Mouse (Mus musculus) lung, embryonic 16.5 days (tissue): ENCODE results near the gene Dsp. TPM values are rescaled to one million over a fixed set of nuclear protein-coding genes. Genes with fewer than 3 reads are reported as not detected.

Experiments
- ATAC-seq: fragments of 200-750 bp; cut with Nextera tagmentation; 2 replicates; pipeline ENCODE4 v1.8.0; 2017; ENCODE audit warnings: low read depth, mild to moderate bottlenecking, moderate library complexity
- H3K27ac ChIP-seq: fragments of 300-500 bp; sonication (generic); 2 replicates; pipeline ENCODE4 v1.5.1; 2014; ENCODE audit warnings: mild to moderate bottlenecking, control low read depth, low read length
- H3K27me3 ChIP-seq: fragments of 300-500 bp; sonication (generic); 2 replicates; pipeline ENCODE4 v1.6.1; 2014; ENCODE audit warnings: low read depth, low read length, mixed read lengths; ENCODE audit not compliant: control insufficient read depth, insufficient read depth
- H3K36me3 ChIP-seq: fragments of 300-500 bp; sonication (generic); 2 replicates; pipeline ENCODE4 v1.6.1; 2014; ENCODE audit warnings: low read length; ENCODE audit not compliant: control insufficient read depth, insufficient read depth
- H3K4me1 ChIP-seq: fragments of 300-500 bp; sonication (generic); replicated peaks from 2 replicates; pipeline ENCODE4 v1.6.1; 2014; ENCODE audit warnings: low read length, mixed read lengths; ENCODE audit not compliant: control insufficient read depth, insufficient read depth
- H3K4me2 ChIP-seq: fragments of 300-500 bp; sonication (generic); 2 replicates; pipeline ENCODE4 v1.6.1; 2014; ENCODE audit warnings: low read depth, low read length, control low read depth
- H3K4me3 ChIP-seq: fragments of 300-500 bp; sonication (generic); 2 replicates; pipeline ENCODE4 v1.5.1; 2014; ENCODE audit warnings: mild to moderate bottlenecking, low read length, control low read depth
- H3K9ac ChIP-seq: fragments of 300-500 bp; sonication (generic); 2 replicates; pipeline ENCODE4 v1.6.1; 2014; ENCODE audit warnings: low read length, control low read depth
- H3K9me3 ChIP-seq: fragments of 300-500 bp; sonication (generic); 2 replicates; pipeline ENCODE4 v1.6.1; 2016; ENCODE audit warnings: low read length; ENCODE audit not compliant: control insufficient read depth
- WGBS: fragments of 180-500 bp; shearing (Covaris S2); extraction: QIAGEN DNeasy Blood & Tissue Kit; methylation state at CpG from one replicate; pipeline ENCODE4 v1.1.7; 2014; 5-methylcytosine and 5-hydroxymethylcytosine counted together
- polyA plus RNA-seq: library from polyadenylated mRNA; unstranded; fragments of >200 nt; fragmentation: Nextera tagmentation; extraction: Ambion mirVana; gene quantifications from 2 replicates; pipeline ENCODE4 v1.2.1, GENCODE M21; 2015

Dsp gene
- polyA plus RNA-seq, 1 experiment from 2014 or later: 7.3 TPM

- no peak overlapping the region for H3K9ac ChIP-seq
- no peaks in the 10 kb centered on the region for H3K27me3 ChIP-seq
- peaks cover 44% of the 10 kb centered on the region for H3K36me3 ChIP-seq
- ATAC-seq: no peak
- 95% methylated on average over 3 of the region's 3 CpGs for WGBS
- no peak overlapping the region for H3K4me3 ChIP-seq
- no peaks in the 10 kb centered on the region for H3K4me1 ChIP-seq
- H3K4me2 ChIP-seq: no peak overlapping the region
- H3K27ac ChIP-seq: no peak overlapping the region
- H3K9me3 ChIP-seq: no peaks in the 10 kb centered on the region
Observed at GRCm38 (mm10) chr13:38218686-38219085, 67.6 kb downstream of the Dsp start.

GRCm38 (mm10) chr13:38220331-38220730 lies 69.2 kb downstream of the Dsp start:
- H3K4me2 ChIP-seq: no peak overlapping the region
- no peak overlapping the region for H3K9ac ChIP-seq
- H3K9me3 ChIP-seq: no peaks in the 10 kb centered on the region
- no peaks in the 10 kb centered on the region for H3K27me3 ChIP-seq
- no peaks in the 10 kb centered on the region for H3K4me1 ChIP-seq
- no peak overlapping the region for H3K27ac ChIP-seq
- H3K36me3 ChIP-seq: peaks cover 50% of the 10 kb centered on the region
- WGBS: 87% methylated on average over 6 of the region's 6 CpGs
- ATAC-seq: no peak
- H3K4me3 ChIP-seq: no peak overlapping the region

GRCm38 (mm10) chr13:38230177-38230821 lies 79.2 kb downstream of the Dsp start:
- ATAC-seq: no peak; the same call in 1 of the 2 replicates
- Histone ChIP-seq H3K4me2 (no peak overlapping the region), H3K9me3 (no peaks in the 10 kb centered on the region), H3K27ac (no peak overlapping the region), H3K4me1 (no peaks in the 10 kb centered on the region), H3K36me3 (peaks cover 17% of the 10 kb centered on the region), H3K27me3 (no peaks in the 10 kb centered on the region), H3K4me3 (no peak overlapping the region), H3K9ac (no peak overlapping the region)
- 66% methylated on average over 9 of the region's 9 CpGs for WGBS

DNA sequence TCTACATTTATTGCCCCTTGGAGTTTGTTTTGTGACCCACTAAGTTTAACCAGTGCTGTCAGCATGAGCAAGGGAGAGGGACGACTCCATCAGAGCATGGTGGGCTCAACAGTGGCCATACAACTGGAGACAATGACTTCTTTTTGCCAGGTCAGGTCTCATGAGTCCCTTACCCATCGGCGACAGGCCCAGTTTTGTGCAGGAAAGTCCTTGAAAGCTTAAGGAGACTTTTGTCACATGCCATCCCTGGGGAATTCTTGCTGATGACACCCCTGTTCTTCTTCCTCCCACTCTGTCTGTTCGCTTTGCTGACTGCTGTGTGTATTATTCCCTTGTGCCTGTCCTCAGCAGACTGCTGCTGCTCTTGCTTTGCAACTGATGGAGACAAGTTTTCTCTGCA lies 81.3 kb downstream of the Dsp start:
- Histone ChIP-seq H3K9ac (no peak overlapping the region), H3K36me3 (peaks cover 10% of the 10 kb centered on the region), H3K4me2 (no peak overlapping the region), H3K4me1 (no peaks in the 10 kb centered on the region), H3K27me3 (no peaks in the 10 kb centered on the region), H3K9me3 (no peaks in the 10 kb centered on the region), H3K27ac (no peak overlapping the region), H3K4me3 (no peak overlapping the region)
- 77% methylated on average over 4 of the region's 4 CpGs for WGBS
- ATAC-seq: no peak

- no peaks in the 10 kb centered on the region for H3K4me1 ChIP-seq
- ATAC-seq: no peak
- H3K9me3 ChIP-seq: no peaks in the 10 kb centered on the region
- 58% methylated on average over 3 of the region's 3 CpGs for WGBS
- no peak overlapping the region for H3K27ac ChIP-seq
- H3K9ac ChIP-seq: no peak overlapping the region
- H3K4me2 ChIP-seq: no peak overlapping the region
- H3K36me3 ChIP-seq: peaks cover 9% of the 10 kb centered on the region
- no peaks in the 10 kb centered on the region for H3K27me3 ChIP-seq
- H3K4me3 ChIP-seq: no peak overlapping the region
Observed at GRCm38 (mm10) chr13:38232856-38233625, 81.9 kb downstream of the Dsp start.

- Histone ChIP-seq H3K27ac (no peak overlapping the region), H3K4me3 (no peak overlapping the region), H3K4me1 (no peaks in the 10 kb centered on the region), H3K9ac (no peak overlapping the region), H3K27me3 (no peaks in the 10 kb centered on the region), H3K4me2 (no peak overlapping the region), H3K9me3 (no peaks in the 10 kb centered on the region), H3K36me3 (no peaks in the 10 kb centered on the region)
- 69% methylated on average over 5 of the region's 5 CpGs for WGBS
- ATAC-seq: no peak
Observed at GRCm38 (mm10) chr13:38234651-38235050, 83.6 kb downstream of the Dsp start.

DNA sequence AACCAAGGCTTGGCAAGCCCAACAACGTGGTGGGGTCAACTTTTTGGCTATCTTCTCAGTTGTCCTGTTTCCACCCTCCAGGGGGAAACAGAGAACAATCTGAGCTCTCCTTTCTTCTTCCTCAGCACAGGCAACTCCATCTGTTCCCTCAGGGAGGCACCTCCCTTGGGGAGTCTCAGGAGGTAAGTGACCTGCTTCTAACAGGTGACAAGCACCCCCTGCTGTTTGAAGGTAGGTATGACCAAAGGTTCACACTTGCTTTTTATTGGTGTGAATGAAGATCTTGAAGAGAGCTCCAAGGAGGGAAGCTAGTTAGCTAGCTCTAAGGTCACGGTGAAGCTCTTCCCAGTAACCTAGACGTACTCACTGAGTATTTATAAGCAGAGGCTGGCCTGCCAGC lies 84.3 kb downstream of the Dsp start:
- Histone ChIP-seq H3K9ac (no peak overlapping the region), H3K36me3 (no peaks in the 10 kb centered on the region), H3K27me3 (no peaks in the 10 kb centered on the region), H3K4me1 (no peaks in the 10 kb centered on the region), H3K27ac (no peak overlapping the region), H3K9me3 (no peaks in the 10 kb centered on the region), H3K4me3 (no peak overlapping the region), H3K4me2 (no peak overlapping the region)
- 62% methylated on average over 3 of the region's 3 CpGs for WGBS
- ATAC-seq: no peak

DNA sequence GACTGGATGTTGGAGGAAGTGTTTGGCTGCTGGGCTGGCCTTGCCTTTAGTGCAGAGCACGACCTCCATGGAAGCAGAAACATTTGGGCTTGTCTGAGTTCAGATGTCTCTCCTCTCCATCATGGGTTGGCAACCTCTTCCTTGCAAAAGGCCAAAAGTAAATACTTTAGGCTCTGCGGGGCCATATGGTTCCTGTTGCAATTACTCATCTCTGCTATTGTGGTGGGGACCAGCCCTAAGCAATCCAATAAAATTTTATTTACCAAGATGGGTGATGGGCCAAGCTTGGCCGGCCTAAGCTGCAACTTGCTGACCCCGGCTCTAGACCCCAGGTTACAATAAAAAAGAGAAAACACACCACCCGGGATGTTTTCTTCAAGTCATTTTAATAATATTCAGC lies 97.1 kb downstream of the Dsp start:
- WGBS: 48% methylated on average over 5 of the region's 5 CpGs
- ATAC-seq: 0 out of 2 replicates have a peak, but pooled peaks have one; percentile 26
- Histone ChIP-seq H3K27ac (no peak overlapping the region), H3K9ac (no peak overlapping the region), H3K4me3 (no peak overlapping the region), H3K27me3 (no peaks in the 10 kb centered on the region), H3K9me3 (no peaks in the 10 kb centered on the region), H3K4me2 (no peak overlapping the region), H3K4me1 (no peaks in the 10 kb centered on the region), H3K36me3 (no peaks in the 10 kb centered on the region)
